Mouse (Mus musculus): ENCODE measurements at regions not wholly inside any gene's neighbourhood (a gene's known extent, or its start where the extent isn't known, plus 50 kb on each side); places are given as distances from the start of the nearest gene placed in this dataset.

GRCm38 (mm10) chr3:40243499-40244101 lies 287.5 kb upstream of the Intu start:
- no peak for TF ChIP-seq POLR2A (IDR thresholded peaks at IDR 0.05; ENCODE audit: control insufficient read depth, low read depth, low read length)
- TF ChIP-seq CTCF (IDR thresholded peaks at IDR 0.05; ENCODE audit: control insufficient read depth, insufficient read depth, insufficient replicate concordance, low read depth, low read length): no peak

Measured in testis, adult 2 months (tissue).